Mouse (Mus musculus) hindbrain, postnatal 0 days (tissue): Measurements from ENCODE around the gene Slc38a10. TPM values are rescaled to one million over a fixed set of nuclear protein-coding genes. Genes with fewer than 3 reads are reported as not detected.
A peak's percentile ranks its signal among the peaks of the same experiment; 100 is the strongest.

ENCODE experiments used
- ATAC-seq: fragments of 200-750 bp; cut with Nextera tagmentation; 2 replicates; pipeline ENCODE4 v1.8.0; 2017; ENCODE audit warnings: mild to moderate bottlenecking, moderate TSS enrichment, moderate library complexity
- DNase-seq: peaks from one replicate; pipeline ENCODE4 v3.0.0-alpha.2; 2015; ENCODE audit warnings: low spot score
- H3K27ac ChIP-seq: fragments of 300-500 bp; sonication (generic); 2 replicates; pipeline ENCODE4 v1.5.1; 2014; ENCODE audit warnings: mild to moderate bottlenecking
- H3K27me3 ChIP-seq: fragments of 300-500 bp; sonication (generic); 2 replicates; pipeline ENCODE4 v1.6.1; 2014; ENCODE audit warnings: low read length, mixed read lengths; ENCODE audit not compliant: insufficient read depth
- H3K36me3 ChIP-seq: fragments of 300-500 bp; sonication (generic); 2 replicates; pipeline ENCODE4 v1.6.1; 2014; ENCODE audit warnings: low read length, mixed read lengths; ENCODE audit not compliant: insufficient read depth
- H3K4me1 ChIP-seq: fragments of 300-500 bp; sonication (generic); 2 replicates; pipeline ENCODE4 v1.6.1; 2014; ENCODE audit warnings: antibody characterized with exemption, low read length, mixed read lengths; ENCODE audit not compliant: insufficient read depth
- H3K4me2 ChIP-seq: fragments of 300-500 bp; sonication (generic); 2 replicates; pipeline ENCODE4 v1.6.1; 2014; ENCODE audit warnings: low read depth, mild to moderate bottlenecking, low read length, moderate library complexity, mixed read lengths
- H3K4me3 ChIP-seq: fragments of 300-500 bp; sonication (generic); 2 replicates; pipeline ENCODE4 v1.5.1; 2014; ENCODE audit warnings: low read length
- H3K9ac ChIP-seq: fragments of 300-500 bp; sonication (generic); replicated peaks from 2 replicates; pipeline ENCODE4 v1.6.1; 2014; ENCODE audit warnings: mild to moderate bottlenecking, low read length, moderate library complexity, mixed read lengths
- H3K9me3 ChIP-seq: fragments of 300-500 bp; sonication (generic); 2 replicates; pipeline ENCODE4 v1.6.1; 2016; ENCODE audit warnings: low read length, mixed read lengths
- CTCF ChIP-seq: IDR thresholded peaks from 2 replicates; pipeline ENCODE4 v1.5.1; 2016; ENCODE audit warnings: antibody characterized with exemption, control low read depth, low read depth
- WGBS: fragments of 180-500 bp; shearing (Covaris S2); extraction: QIAGEN DNeasy Blood & Tissue Kit; methylation state at CpG from one replicate; pipeline ENCODE4 v1.1.7; 2014; 5-methylcytosine and 5-hydroxymethylcytosine counted together
- polyA plus RNA-seq: library from polyadenylated mRNA; unstranded; fragments of >200 nt; fragmentation: Nextera tagmentation; extraction: Ambion mirVana; gene quantifications from 2 replicates; pipeline ENCODE4 v1.2.1, GENCODE M21; 2015
- total RNA-seq: library from RNA; depleted of rRNA; stranded (reverse); fragments of >200 nt; gene quantifications from 2 replicates; pipeline ENCODE4 v1.2.3, GENCODE M21; 2014

Gene Slc38a10
- total and polyA plus RNA-seq, 2 experiments from 2014 or later: 101 to 178 TPM

DNA sequence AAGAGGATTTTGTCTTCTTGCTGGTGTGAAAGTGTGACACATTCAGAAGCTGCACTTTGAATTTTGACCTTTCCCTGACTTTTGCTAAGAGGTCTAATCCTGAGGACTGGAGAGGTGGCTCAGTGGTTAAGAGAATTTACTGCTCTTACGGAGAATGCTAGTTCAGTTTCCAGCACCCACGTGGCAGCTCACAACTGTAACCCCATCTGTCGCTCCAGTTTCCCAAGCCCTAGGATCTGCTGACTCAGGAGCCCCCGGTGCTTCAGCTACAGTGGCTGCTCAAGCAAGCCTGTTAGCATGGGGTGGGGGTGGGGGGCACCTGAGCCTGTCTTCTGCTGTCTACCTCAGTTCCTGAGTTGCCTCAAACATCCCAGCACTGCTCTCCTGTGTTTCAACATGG, 28.2 kb upstream of the Slc38a10 start:
- 41% methylated on average over 4 of the region's 4 CpGs for WGBS
- H3K36me3 ChIP-seq: no peaks in the 10 kb centered on the region
- no peaks in the 10 kb centered on the region for H3K9me3 ChIP-seq
- H3K27ac ChIP-seq: no peak overlapping the region
- H3K4me1 ChIP-seq: peaks cover 17% of the 10 kb centered on the region
- H3K9ac ChIP-seq: no peak overlapping the region
- no peaks in the 10 kb centered on the region for H3K27me3 ChIP-seq
- DNase-seq: no peak
- no peak overlapping the region for H3K4me2 ChIP-seq
- H3K4me3 ChIP-seq: no peak overlapping the region
- no peak for ATAC-seq
- TF ChIP-seq CTCF: no peak

DNA sequence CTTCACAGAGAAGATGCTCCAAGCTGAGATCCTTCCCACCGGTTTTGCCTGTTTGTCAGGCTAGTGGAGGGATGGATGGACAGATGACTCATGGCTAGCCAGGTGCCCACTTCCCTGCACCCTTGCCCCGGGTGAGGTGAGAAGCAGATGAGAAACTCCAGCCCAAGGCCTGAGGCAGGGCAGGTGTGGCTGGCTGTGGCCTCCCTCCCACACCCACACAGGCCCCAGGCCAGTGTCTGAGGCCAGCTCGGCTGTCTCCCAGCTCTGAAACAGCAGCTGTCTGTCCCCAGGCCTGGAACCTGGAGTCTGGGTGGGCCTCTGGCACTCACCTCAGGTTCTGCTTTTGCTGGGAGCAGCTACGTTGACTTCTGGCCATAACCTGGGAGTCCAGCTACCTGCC, 24.8 kb upstream of the Slc38a10 start:
- H3K9ac ChIP-seq: no peak overlapping the region; the same call in 1 of the 2 replicates
- DNase-seq: no peak
- H3K36me3 ChIP-seq: no peaks in the 10 kb centered on the region
- 79% methylated on average over 4 of the region's 4 CpGs for WGBS
- no peak overlapping the region for H3K4me2 ChIP-seq
- H3K27me3 ChIP-seq: no peaks in the 10 kb centered on the region
- no peaks in the 10 kb centered on the region for H3K4me1 ChIP-seq
- no peak for ATAC-seq
- H3K27ac ChIP-seq: no peak overlapping the region
- no peaks in the 10 kb centered on the region for H3K9me3 ChIP-seq
- no peak for TF ChIP-seq CTCF
- H3K4me3 ChIP-seq: no peak overlapping the region

DNA sequence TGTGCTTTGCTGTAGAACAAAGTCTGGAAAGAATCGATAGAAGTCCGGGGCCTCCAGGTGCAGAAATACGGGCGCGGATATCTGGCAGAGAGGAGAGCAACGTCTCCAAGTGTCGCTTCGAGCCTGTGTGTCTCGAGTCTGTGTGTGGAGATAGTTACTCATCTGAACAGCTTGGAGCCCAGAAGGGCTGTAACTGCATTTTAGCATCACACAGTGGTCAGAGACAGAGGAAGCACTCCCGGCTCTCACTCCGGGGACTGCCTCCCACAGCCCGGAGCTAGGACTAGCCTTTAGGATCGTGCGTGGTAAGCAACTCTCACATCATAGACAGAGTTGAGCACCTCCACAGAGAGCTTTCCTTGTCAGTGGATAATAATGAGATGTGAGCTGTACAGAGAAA, 22.1 kb upstream of the Slc38a10 start:
- TF ChIP-seq CTCF: no peak
- 69% methylated on average over 14 of the region's 14 CpGs for whole genome bisulfite sequencing
- no peaks in the 10 kb centered on the region for H3K4me1 ChIP-seq
- DNase-seq: no peak
- no peak overlapping the region for H3K4me2 ChIP-seq
- no peaks in the 10 kb centered on the region for H3K27me3 ChIP-seq
- no peaks in the 10 kb centered on the region for H3K36me3 ChIP-seq
- H3K9me3 ChIP-seq: no peaks in the 10 kb centered on the region
- ATAC-seq: no peak
- no peak overlapping the region for H3K4me3 ChIP-seq
- H3K9ac ChIP-seq: no peak overlapping the region
- no peak overlapping the region for H3K27ac ChIP-seq

DNA sequence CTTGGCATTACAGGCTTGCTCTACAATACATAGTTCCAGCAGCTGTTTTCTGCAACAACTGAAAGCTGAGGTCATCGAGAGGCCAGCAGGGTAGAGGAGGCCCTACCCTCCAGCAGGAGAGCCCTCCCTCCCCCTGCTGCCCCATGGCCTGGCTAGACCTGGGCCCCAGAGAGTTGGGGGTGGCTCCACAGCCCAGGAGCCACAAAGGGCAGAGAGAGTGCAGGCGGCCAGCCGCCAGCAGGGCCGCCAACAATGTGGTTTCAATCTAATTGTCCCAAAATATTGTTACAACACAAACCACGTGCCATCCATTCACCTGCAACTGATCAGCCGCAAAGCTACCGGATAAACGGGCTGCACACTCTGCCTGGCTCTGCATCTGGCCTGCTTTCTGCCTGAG, 20.0 kb upstream of the Slc38a10 start:
- no peak overlapping the region for H3K4me2 ChIP-seq
- ATAC-seq (no peak), DNase-seq (no peak)
- H3K4me1 ChIP-seq: no peaks in the 10 kb centered on the region
- no peak overlapping the region for H3K27ac ChIP-seq
- no peaks in the 10 kb centered on the region for H3K27me3 ChIP-seq
- WGBS: 58% methylated on average over 8 of the region's 8 CpGs
- H3K9me3 ChIP-seq: no peaks in the 10 kb centered on the region
- TF ChIP-seq CTCF: no peak
- no peaks in the 10 kb centered on the region for H3K36me3 ChIP-seq
- H3K9ac ChIP-seq: no peak overlapping the region
- H3K4me3 ChIP-seq: no peak overlapping the region

DNA sequence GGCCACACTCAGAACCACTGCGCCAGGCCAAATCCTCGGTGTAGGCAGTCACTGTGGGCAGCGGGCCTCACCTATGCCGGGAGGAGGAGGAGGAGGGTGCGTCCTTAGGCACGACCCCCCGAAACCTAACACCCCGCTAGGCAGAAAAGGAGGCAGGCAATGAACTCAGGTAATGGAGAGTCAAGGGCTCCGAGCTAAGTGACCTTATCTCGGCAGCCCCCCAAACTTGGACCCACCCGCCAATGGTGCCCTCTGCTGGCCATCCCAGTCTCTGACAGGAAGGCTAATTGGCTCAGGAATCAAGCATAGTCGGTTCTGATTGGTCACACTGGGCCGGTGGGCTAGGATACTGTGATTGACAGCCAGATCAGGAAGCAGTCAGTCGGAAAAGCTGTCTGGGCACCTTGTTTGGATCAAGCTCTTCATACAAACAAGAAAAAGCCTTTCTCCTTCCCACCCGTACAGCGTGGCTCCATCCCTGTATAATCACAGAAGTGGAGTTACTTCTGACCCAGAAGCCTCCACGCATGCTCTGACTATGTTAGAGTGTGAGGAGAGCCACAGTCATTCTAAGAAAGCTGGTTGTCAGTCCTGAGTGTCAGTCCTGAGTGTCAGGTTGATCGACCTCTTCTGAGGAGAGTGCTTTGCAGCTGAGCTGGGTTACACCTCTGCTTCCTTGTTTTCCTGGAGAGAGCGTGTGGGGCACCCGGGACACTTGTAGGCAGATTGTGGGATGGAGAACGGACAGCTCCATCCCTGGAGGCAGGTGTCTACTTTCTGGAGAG, 18.3 kb upstream of the Slc38a10 start:
- peak; percentile 84 for ATAC-seq
- H3K27ac ChIP-seq: no peak overlapping the region

DNA sequence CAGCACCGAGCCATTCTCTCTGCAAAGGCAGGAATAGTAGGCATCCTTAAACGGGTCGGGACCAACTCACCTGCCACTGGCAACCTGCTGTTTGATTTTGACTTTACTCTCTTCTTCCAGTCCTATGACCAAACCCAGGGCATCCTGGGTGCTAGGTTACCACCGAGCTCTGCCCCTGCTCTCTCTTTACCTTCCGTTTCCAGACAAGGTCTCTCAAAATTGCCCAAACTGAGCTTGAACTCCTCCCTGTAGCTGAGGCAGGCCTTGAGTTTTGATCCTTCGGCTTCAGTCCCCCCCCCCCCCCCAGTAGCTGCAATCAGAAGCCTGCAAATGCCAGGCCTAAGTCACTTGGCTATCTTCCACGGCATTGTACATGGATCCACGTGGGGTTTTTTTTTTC, 17.4 kb upstream of the Slc38a10 start:
- no peaks in the 10 kb centered on the region for H3K27me3 ChIP-seq
- DNase-seq (no peak), ATAC-seq (no peak)
- H3K4me2 ChIP-seq: no peak overlapping the region
- no peaks in the 10 kb centered on the region for H3K36me3 ChIP-seq
- no peak for TF ChIP-seq CTCF
- no peak overlapping the region for H3K27ac ChIP-seq
- no peak overlapping the region for H3K4me3 ChIP-seq
- no peaks in the 10 kb centered on the region for H3K4me1 ChIP-seq
- 76% methylated on average over 8 of the region's 8 CpGs for WGBS
- no peak overlapping the region for H3K9ac ChIP-seq
- H3K9me3 ChIP-seq: no peaks in the 10 kb centered on the region

More for the DNA sequence above, 18.3 kb upstream of the Slc38a10 start:
- no peaks in the 10 kb centered on the region for H3K4me1 ChIP-seq
- peak overlapping the region; percentile 7; the same call in 1 of the 2 replicates for H3K4me3 ChIP-seq
- no peaks in the 10 kb centered on the region for H3K36me3 ChIP-seq
- H3K9ac ChIP-seq: no peak overlapping the region
- H3K9me3 ChIP-seq: no peaks in the 10 kb centered on the region
- H3K27me3 ChIP-seq: no peaks in the 10 kb centered on the region
- 23% methylated on average over 21 of the region's 21 CpGs for WGBS
- H3K4me2 ChIP-seq: peak overlapping the region; percentile 40
- TF ChIP-seq CTCF: peak; percentile 94
- peak; percentile 89 for DNase-seq

DNA sequence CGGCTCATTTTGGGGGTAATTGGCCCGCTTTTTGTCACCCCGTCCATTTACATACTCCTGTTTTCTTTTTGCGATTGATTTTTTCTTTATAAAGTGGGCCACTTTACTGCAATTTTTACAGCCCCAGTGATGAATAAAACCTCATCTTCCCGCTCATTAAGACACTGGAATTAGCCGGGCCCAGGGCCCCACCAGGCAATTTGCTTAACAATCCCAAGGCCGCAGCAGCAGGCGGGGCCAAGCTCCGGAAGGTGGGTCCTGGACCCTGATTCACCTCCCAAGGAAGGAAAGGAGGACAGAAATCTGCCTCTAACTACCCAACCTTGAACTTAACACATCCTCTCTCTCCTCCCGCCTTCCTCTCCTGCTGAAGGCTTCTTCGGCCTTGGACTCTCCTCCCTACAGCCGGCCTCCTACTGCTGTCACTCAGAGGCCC, 16.8 kb upstream of the Slc38a10 start:
- DNase-seq: no peak
- Histone ChIP-seq H3K27ac (no peak overlapping the region), H3K9me3 (no peaks in the 10 kb centered on the region), H3K27me3 (no peaks in the 10 kb centered on the region), H3K9ac (no peak overlapping the region), H3K4me2 (no peak overlapping the region), H3K36me3 (no peaks in the 10 kb centered on the region), H3K4me3 (no peak overlapping the region), H3K4me1 (no peaks in the 10 kb centered on the region)
- WGBS: 49% methylated on average over 12 of the region's 12 CpGs
- no peak for TF ChIP-seq CTCF
- ATAC-seq: no peak
